Mouse (Mus musculus): ENCODE data around the gene Ndufa3. TPM values are rescaled to one million over a fixed set of nuclear protein-coding genes. Genes with fewer than 3 reads are reported as not detected.
A peak's percentile ranks its signal among the peaks of the same experiment; 100 is the strongest.
"Not testable (repeated sequence)": the region's sequence is repeated elsewhere in the genome, so short reads cannot be mapped to it uniquely, and the experiment has no call there.

The Ndufa3 gene
- 392 and 462 TPM in 2 replicates for polyA plus RNA-seq (2015; fragmentation: Nextera tagmentation; extraction: Ambion mirVana)

DNA sequence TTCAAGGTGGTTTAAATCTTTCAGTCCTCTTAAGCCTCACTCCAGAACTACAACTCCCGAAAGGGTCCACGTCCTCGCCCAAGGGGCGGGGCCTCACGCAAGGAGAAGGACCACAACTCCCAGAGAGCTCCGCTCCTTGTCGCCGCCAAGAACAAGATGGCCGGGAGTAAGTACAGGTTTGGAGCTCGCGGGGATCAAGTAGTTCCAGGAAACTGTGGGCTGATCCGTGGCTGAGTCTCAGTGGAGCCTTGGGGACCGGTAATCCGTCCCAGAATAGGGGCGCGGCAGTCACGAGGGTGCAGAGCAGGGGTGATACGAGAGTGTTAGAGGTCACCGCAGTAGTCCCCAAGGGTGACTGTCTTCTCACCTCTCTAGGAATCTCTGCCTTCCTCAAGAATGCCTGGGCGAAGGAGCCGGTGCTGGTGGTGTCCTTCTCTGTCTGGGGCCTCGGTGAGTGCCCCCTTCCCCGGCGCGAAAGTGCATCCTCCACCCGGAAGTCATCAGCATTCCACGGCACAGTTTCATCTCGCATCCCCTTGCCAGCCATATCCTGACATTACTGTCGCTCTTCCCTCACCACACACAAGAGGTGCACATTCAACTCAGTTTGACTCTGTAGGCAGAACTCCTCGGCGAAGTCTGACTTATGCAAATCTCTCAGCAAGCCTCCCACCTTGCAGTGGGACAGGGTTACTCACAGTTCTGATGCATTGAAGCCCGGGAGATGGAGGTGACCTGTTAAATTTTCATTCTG, at the start of gene Ndufa3:
Ndufa3 (plus strand) TSS at position 132 of the 754 bp plus-strand sequence.
- Histone ChIP-seq H3K9ac (peak within 1 kb of the TSS; percentile 82), H3K27ac (replicated peaks) (peak within 1 kb of the TSS; percentile 52), H3K27me3 (no peaks in the 10 kb centered on the region), H3K4me2 (peak within 1 kb of the TSS; percentile 87), H3K9me3 (no peaks in the 10 kb centered on the region), H3K36me3 (peaks cover 32% of the 10 kb centered on the region), H3K4me1 (replicated peaks) (peaks cover 13% of the 10 kb centered on the region), H3K4me3 (peak within 1 kb of the TSS; percentile 64)
- peak; percentile 96 for ATAC-seq (ENCODE audit: low read depth)
- 1% methylated on average over 32 of the region's 32 CpGs for WGBS

- H3K27me3 ChIP-seq: no peaks in the 10 kb centered on the region
- H3K4me3 ChIP-seq: no peak overlapping the region
- no peaks in the 10 kb centered on the region for H3K4me1 ChIP-seq (replicated peaks)
- 72% methylated on average over 6 of the region's 6 CpGs for WGBS
- H3K4me2 ChIP-seq: no peak overlapping the region
- no peak overlapping the region for H3K27ac ChIP-seq (replicated peaks)
- no peak for ATAC-seq (ENCODE audit: low read depth)
- H3K36me3 ChIP-seq: no peaks in the 10 kb centered on the region
- no peak overlapping the region for H3K9ac ChIP-seq
- no peaks in the 10 kb centered on the region for H3K9me3 ChIP-seq
Measured at GRCm38 (mm10) chr7:3569725-3570124, 47.4 kb upstream of the Ndufa3 start.

DNA sequence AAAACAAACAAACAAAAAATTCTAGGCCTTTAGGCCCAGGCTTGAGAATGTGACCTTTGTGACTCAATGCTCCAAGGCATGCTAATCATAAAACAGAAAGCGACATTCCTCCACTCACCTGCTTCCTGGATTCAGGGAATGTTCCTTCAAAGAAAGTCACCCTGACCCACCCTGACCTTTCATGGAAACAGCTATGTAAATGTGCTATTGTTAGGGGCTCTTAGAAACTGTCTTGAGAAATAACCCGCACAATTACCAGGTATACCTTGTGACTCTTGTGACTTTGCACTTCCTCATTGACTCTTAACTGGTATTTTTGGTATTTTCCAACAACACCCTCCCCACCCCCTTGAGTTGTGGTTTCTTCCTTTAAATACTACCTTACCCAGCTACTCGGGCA, 46.6 kb upstream of the Ndufa3 start:
- not testable (repeated sequence) for H3K9ac ChIP-seq; H3K27ac ChIP-seq (replicated peaks); H3K9me3 ChIP-seq; H3K36me3 ChIP-seq; H3K4me3 ChIP-seq; ATAC-seq (ENCODE audit: low read depth); H3K4me1 ChIP-seq (replicated peaks); H3K27me3 ChIP-seq; H3K4me2 ChIP-seq
- 97% methylated on average over 3 of the region's 3 CpGs for WGBS

- H3K27ac ChIP-seq (replicated peaks): no peak overlapping the region
- no peak overlapping the region for H3K4me3 ChIP-seq
- no peaks in the 10 kb centered on the region for H3K4me1 ChIP-seq (replicated peaks)
- 73% methylated on average over 1 of the region's 1 CpGs for WGBS
- no peaks in the 10 kb centered on the region for H3K36me3 ChIP-seq
- no peaks in the 10 kb centered on the region for H3K9me3 ChIP-seq
- H3K27me3 ChIP-seq: no peaks in the 10 kb centered on the region
- no peak overlapping the region for H3K9ac ChIP-seq
- ATAC-seq (ENCODE audit: low read depth): no peak
- H3K4me2 ChIP-seq: no peak overlapping the region
Measured at GRCm38 (mm10) chr7:3571847-3572246, 45.3 kb upstream of the Ndufa3 start.

DNA sequence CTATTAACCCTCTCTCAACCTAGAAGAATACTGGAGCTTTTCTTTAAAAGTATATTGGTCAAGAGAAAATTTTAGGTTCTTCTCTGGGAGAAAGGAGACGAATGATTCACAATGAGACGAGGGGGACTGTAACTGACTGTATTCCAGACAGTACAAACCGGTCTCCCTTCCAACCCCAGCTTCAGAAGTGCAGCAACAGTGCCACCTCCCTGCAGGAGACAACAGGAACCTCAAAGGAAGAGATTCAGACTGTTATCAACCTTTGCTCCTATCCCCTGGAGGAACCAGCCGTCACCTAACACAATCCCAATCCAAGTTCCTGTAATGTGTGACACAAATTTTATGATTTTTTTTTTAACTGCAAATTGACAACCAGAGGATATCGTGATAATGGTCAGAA, 43.0 kb upstream of the Ndufa3 start:
- no peak overlapping the region for H3K4me2 ChIP-seq
- H3K36me3 ChIP-seq: no peaks in the 10 kb centered on the region
- H3K27ac ChIP-seq (replicated peaks): no peak overlapping the region
- no peak overlapping the region for H3K4me3 ChIP-seq
- no peak for ATAC-seq (ENCODE audit: low read depth)
- H3K27me3 ChIP-seq: no peaks in the 10 kb centered on the region
- H3K9me3 ChIP-seq: no peaks in the 10 kb centered on the region
- WGBS: 70% methylated on average over 5 of the region's 5 CpGs
- H3K4me1 ChIP-seq (replicated peaks): no peaks in the 10 kb centered on the region
- no peak overlapping the region for H3K9ac ChIP-seq

- no peaks in the 10 kb centered on the region for H3K9me3 ChIP-seq
- no peak overlapping the region for H3K4me2 ChIP-seq
- H3K27ac ChIP-seq (replicated peaks): no peak overlapping the region
- H3K27me3 ChIP-seq: no peaks in the 10 kb centered on the region
- WGBS: 82% methylated on average over 5 of the region's 5 CpGs
- no peaks in the 10 kb centered on the region for H3K4me1 ChIP-seq (replicated peaks)
- ATAC-seq (ENCODE audit: low read depth): no peak
- H3K4me3 ChIP-seq: no peak overlapping the region
- no peaks in the 10 kb centered on the region for H3K36me3 ChIP-seq
- H3K9ac ChIP-seq: no peak overlapping the region
Measured at GRCm38 (mm10) chr7:3576354-3577124, 40.6 kb upstream of the Ndufa3 start.

DNA sequence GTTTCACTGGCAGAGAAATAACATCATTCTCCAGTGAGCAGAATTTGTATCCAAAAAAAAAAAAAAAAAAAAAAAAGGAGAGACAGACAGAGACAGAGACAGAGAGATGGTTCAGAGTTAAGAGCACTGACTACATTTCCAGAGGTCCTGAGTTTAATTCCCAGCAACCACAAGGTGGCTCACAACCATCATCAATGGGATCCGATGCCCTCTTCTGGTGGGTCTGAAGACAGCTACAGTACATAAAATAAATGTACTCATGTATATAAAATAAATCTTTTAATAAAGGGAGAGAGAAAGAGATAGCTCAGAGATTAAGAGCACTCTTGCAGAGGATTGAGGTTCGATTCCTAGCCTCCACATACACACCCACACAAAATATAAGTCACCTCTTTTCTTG, 39.0 kb upstream of the Ndufa3 start:
- ATAC-seq (ENCODE audit: low read depth): no peak
- WGBS: 83% methylated on average over 2 of the region's 2 CpGs
- no peaks in the 10 kb centered on the region for H3K9me3 ChIP-seq

GRCm38 (mm10) chr7:3578952-3579546, 38.1 kb upstream of the Ndufa3 start:
- H3K4me1 ChIP-seq (replicated peaks): no peaks in the 10 kb centered on the region
- no peak for ATAC-seq (ENCODE audit: low read depth)
- H3K36me3 ChIP-seq: no peaks in the 10 kb centered on the region

More for the DNA sequence above, 39.0 kb upstream of the Ndufa3 start:
- H3K4me2 ChIP-seq: no peak overlapping the region
- H3K36me3 ChIP-seq: no peaks in the 10 kb centered on the region
- H3K27ac ChIP-seq (replicated peaks): no peak overlapping the region
- H3K4me1 ChIP-seq (replicated peaks): no peaks in the 10 kb centered on the region
- H3K9ac ChIP-seq: no peak overlapping the region
- no peak overlapping the region for H3K4me3 ChIP-seq
- no peaks in the 10 kb centered on the region for H3K27me3 ChIP-seq

DNA sequence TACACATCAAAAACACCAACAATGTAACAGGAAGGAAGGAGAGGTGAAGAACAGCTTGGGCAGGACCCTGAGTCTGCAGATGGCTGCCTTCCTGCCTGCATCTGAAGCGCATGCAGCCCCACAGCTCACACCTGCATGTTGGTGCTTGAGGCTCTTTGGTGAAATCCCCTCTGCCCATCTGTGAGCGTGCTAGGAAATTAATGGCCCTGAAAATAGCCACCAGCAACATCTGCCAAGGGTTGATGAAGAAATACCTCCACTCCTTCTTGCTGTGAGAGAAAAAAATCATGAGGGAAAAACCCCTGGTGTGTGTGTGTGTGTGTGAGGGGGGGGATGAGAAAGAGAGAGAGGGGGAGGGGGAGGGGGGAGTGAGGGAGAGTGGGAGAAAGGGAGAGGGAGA, 37.1 kb upstream of the Ndufa3 start:
- 46% methylated on average over 2 of the region's 2 CpGs for WGBS
- Histone ChIP-seq H3K27me3 (no peaks in the 10 kb centered on the region), H3K4me3 (no peak overlapping the region), H3K9ac (no peak overlapping the region), H3K4me1 (replicated peaks) (no peaks in the 10 kb centered on the region), H3K9me3 (no peaks in the 10 kb centered on the region), H3K4me2 (no peak overlapping the region), H3K36me3 (no peaks in the 10 kb centered on the region), H3K27ac (replicated peaks) (no peak overlapping the region)
- ATAC-seq (ENCODE audit: low read depth): no peak

More at GRCm38 (mm10) chr7:3578952-3579546, 38.1 kb upstream of the Ndufa3 start:
- 50% methylated on average over 6 of the region's 6 CpGs for WGBS
- H3K9me3 ChIP-seq: no peaks in the 10 kb centered on the region
- no peak overlapping the region for H3K4me2 ChIP-seq
- no peaks in the 10 kb centered on the region for H3K27me3 ChIP-seq
- no peak overlapping the region for H3K9ac ChIP-seq
- no peak overlapping the region for H3K27ac ChIP-seq (replicated peaks)
- no peak overlapping the region for H3K4me3 ChIP-seq

- H3K27ac ChIP-seq (replicated peaks): no peak overlapping the region
- H3K9me3 ChIP-seq: no peaks in the 10 kb centered on the region
- H3K4me1 ChIP-seq (replicated peaks): no peaks in the 10 kb centered on the region
- no peak overlapping the region for H3K4me2 ChIP-seq
- no peaks in the 10 kb centered on the region for H3K36me3 ChIP-seq
- no peak for ATAC-seq (ENCODE audit: low read depth)
- no peak overlapping the region for H3K4me3 ChIP-seq
- WGBS: 19% methylated on average over 6 of the region's 6 CpGs
- no peaks in the 10 kb centered on the region for H3K27me3 ChIP-seq
- no peak overlapping the region for H3K9ac ChIP-seq
Measured at GRCm38 (mm10) chr7:3585763-3586162, 31.4 kb upstream of the Ndufa3 start.

DNA sequence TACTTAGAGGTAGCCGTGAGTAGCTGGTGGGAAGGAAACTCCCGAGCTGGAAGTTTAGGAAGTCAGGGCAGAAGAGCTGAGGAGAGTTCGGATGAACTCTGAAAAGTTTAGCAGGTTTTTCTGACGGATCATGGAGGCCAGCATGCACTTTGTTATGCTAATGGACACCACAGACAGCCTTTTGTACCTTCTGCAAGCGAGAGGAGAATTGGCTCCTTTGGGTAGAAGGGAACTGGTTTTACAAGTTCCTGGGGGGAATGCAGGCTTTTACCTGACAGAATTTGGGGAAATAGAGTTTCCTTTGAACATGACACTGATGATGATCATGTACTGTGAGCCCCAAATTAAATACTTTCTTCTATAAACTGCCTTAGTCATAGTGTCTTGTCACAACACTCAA, 30.9 kb upstream of the Ndufa3 start:
- ATAC-seq (ENCODE audit: low read depth): no peak
- no peaks in the 10 kb centered on the region for H3K9me3 ChIP-seq
- WGBS: 4% methylated on average over 5 of the region's 5 CpGs

GRCm38 (mm10) chr7:3587292-3587691, 29.9 kb upstream of the Ndufa3 start:
- no peak overlapping the region for H3K4me2 ChIP-seq
- H3K9me3 ChIP-seq: no peaks in the 10 kb centered on the region
- H3K27me3 ChIP-seq: no peaks in the 10 kb centered on the region
- no peaks in the 10 kb centered on the region for H3K36me3 ChIP-seq
- H3K9ac ChIP-seq: no peak overlapping the region
- H3K4me3 ChIP-seq: no peak overlapping the region
- no peak for ATAC-seq (ENCODE audit: low read depth)
- WGBS: 80% methylated on average over 1 of the region's 1 CpGs
- no peaks in the 10 kb centered on the region for H3K4me1 ChIP-seq (replicated peaks)
- no peak overlapping the region for H3K27ac ChIP-seq (replicated peaks)

More for the DNA sequence above, 30.9 kb upstream of the Ndufa3 start:
- Histone ChIP-seq H3K36me3 (no peaks in the 10 kb centered on the region), H3K4me1 (replicated peaks) (no peaks in the 10 kb centered on the region), H3K27me3 (no peaks in the 10 kb centered on the region), H3K27ac (replicated peaks) (no peak overlapping the region), H3K4me2 (no peak overlapping the region), H3K4me3 (no peak overlapping the region), H3K9ac (no peak overlapping the region)
